ENCODE assay signal across 22 mouse cellular contexts in the genomic region with DNA sequence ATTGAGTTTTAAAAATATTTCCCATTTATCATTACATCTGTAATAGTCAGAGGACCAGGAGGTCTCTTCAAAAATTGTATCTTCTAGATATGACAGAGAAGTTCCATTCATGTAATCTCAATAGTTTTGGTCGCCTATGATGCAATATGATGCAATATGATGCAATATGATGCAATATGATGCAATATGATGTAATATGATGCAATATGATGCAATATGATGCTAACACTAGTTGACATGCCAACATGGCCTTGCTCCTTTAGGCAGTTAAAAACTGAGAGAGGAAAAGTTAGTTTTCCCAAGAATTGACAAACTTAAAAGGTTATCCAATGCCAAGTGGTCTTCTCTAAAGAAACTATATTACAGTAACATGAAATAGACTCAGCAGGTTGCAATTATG.
DNase-seq lines count a peak whose midpoint lies in the region; ATAC-seq and TF ChIP-seq lines count a peak whose summit lies in the region.
"Had no signal": no experiment of that assay in that cellular context is flagged by ENCODE, and none has a peak within 500 bp of the region (broad histone marks: within the 10 kb centered on the region; RNA-seq: fewer than 3 reads in every experiment).

No protein-coding gene starts in this region.

- H3K36me3 ChIP-seq in C2C12 (ENCODE audit: control insufficient read depth, insufficient read depth), result no peaks in the 10 kb centered on the region
- H3K36me3 ChIP-seq: forebrain, embryonic 10.5 days; G1E; hindbrain, embryonic 12.5 days; hindbrain, embryonic 15.5 days had no signal

- H3K79me3 ChIP-seq in C2C12 (ENCODE audit: low read depth), result no peaks in the 10 kb centered on the region

- no peak overlapping the region for H3K4me3 ChIP-seq in C2C12 (ENCODE audit: insufficient read depth, poor library complexity, severe bottlenecking)
- H3K4me3 ChIP-seq: forebrain, embryonic 10.5 days; forebrain, embryonic 13.5 days; hindbrain, embryonic 12.5 days; hindbrain, embryonic 15.5 days had no signal

- no peaks in the 10 kb centered on the region for H3K27me3 ChIP-seq in C2C12 (ENCODE audit: control insufficient read depth, insufficient read depth, insufficient read length)
- H3K27me3 ChIP-seq: forebrain, embryonic 13.5 days; hindbrain, embryonic 12.5 days; hindbrain, embryonic 15.5 days had no signal

- no peak overlapping the region for H3ac ChIP-seq in C2C12 (ENCODE audit: control insufficient read depth, insufficient read length, low read depth)

- no peak for TF ChIP-seq CTCF in C2C12 (IDR thresholded peaks at IDR 0.05; ENCODE audit: control insufficient read depth, insufficient read depth, insufficient read length)

- H3K79me2 ChIP-seq in C2C12 (ENCODE audit: control insufficient read depth, insufficient read depth), result no peaks in the 10 kb centered on the region

- DNase-seq in MN1 (ENCODE audit: low spot score), result peak; percentile 6
- DNase-seq in layer of hippocampus, adult 9-11 months, result no peak
- no peak for DNase-seq in lung, adult 18-20 months
- DNase-seq in kidney, adult 11 months, result no peak
- DNase-seq in cerebellum, adult 11-12 months, result no peak
- DNase-seq: adrenal gland, adult 2 months; adrenal gland, postnatal 14 days; cerebellum, adult 18-20 months; cerebellum, adult 9-10 months; cerebellum, postnatal 14 days; gastrocnemius, postnatal 10 days; gastrocnemius, postnatal 36 days; heart, adult 11 months had no signal

- ATAC-seq in granulocyte monocyte progenitor cell, adult 5-6 weeks (replicated peaks; ENCODE audit: poor library complexity, severe bottlenecking), result peak; percentile 35; the same call in 1 of the 2 replicates
- ATAC-seq: forebrain, embryonic 13.5 days; forebrain, embryonic 16.5 days; Patski had no signal

TF ChIP-seq in C2C12, 6 proteins besides CTCF, POLR2A, EP300 and RAD21:
- TF ChIP-seq CEBPB (IDR thresholded peaks at IDR 0.05; ENCODE audit: low read depth), result peak; percentile 58
- no peak for TF ChIP-seq USF1 (IDR thresholded peaks at IDR 0.05; ENCODE audit: low read depth)
TF ChIP-seq in C2C12: peak in this region for 1.
